Mouse (Mus musculus) brain, embryonic 14.5 days (tissue): Measurements from ENCODE around the gene Nme7. TPM values are rescaled to one million over a fixed set of nuclear protein-coding genes. Genes with fewer than 3 reads are reported as not detected.
A peak's percentile ranks its signal among the peaks of the same experiment; 100 is the strongest.

Source experiments
- DNase-seq: peaks from one replicate; pipeline ENCODE4 v3.0.0-alpha.2; 2011; ENCODE audit warnings: low read depth
- CTCF ChIP-seq: fragments of 200-500 bp; IDR thresholded peaks from 2 replicates; pipeline ENCODE4 v1.5.1; 2012; ENCODE audit warnings: inconsistent platforms, mild to moderate bottlenecking, moderate library complexity, borderline replicate concordance; ENCODE audit not compliant: insufficient read depth, insufficient read length; ENCODE audit errors: extremely low read depth
- POLR2A ChIP-seq: fragments of 200-500 bp; IDR thresholded peaks from 2 replicates; pipeline ENCODE4 v1.6.1; 2012; ENCODE audit warnings: mild to moderate bottlenecking, inconsistent platforms, borderline replicate concordance; ENCODE audit not compliant: poor library complexity, insufficient read depth, insufficient read length, severe bottlenecking; ENCODE audit errors: extremely low read depth
- polyA plus RNA-seq: library from polyadenylated mRNA; depleted of rRNA; stranded (reverse); fragments of >200 nt; gene quantifications from 2 replicates; pipeline ENCODE4 v1.2.3, GENCODE M21; 2012

Gene Nme7
- polyA plus RNA-seq, 1 experiment, result 19.2 TPM

DNA sequence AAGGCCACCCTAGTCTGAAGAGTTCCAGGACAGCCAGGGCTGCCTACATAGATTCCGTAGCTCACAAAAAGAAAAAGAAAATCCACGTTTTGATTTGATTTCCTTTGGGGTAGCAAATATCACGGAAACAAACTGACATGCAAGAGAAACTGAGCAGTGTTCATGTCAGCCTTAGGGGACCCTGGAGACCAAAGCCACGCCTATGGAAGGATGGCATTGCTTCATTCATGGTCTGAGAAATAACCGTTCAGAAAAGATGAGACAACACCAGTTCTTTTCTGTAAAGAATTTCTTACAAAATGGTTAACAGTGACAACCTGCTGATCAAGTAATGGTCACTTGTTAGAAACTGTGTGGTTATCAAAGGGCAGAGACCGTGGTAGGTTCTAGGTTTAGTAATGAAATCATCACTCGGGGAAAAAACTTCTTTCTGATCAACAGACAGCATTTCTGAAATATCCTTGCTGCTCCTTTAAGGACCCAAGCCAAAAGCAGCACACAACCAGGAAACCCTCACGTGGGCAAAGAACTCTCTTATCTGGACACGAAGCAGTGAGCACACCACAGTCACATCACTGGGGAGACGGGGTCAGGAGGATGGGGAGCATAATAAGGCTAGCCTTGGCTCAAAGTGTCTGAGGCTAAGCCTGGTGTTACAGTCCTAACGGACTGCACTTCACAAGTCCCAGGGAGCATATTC is 136.9 kb downstream of the Nme7 start:
- DNase-seq, result no peak
- TF ChIP-seq POLR2A, result no peak
- TF ChIP-seq CTCF, result no peak

DNA sequence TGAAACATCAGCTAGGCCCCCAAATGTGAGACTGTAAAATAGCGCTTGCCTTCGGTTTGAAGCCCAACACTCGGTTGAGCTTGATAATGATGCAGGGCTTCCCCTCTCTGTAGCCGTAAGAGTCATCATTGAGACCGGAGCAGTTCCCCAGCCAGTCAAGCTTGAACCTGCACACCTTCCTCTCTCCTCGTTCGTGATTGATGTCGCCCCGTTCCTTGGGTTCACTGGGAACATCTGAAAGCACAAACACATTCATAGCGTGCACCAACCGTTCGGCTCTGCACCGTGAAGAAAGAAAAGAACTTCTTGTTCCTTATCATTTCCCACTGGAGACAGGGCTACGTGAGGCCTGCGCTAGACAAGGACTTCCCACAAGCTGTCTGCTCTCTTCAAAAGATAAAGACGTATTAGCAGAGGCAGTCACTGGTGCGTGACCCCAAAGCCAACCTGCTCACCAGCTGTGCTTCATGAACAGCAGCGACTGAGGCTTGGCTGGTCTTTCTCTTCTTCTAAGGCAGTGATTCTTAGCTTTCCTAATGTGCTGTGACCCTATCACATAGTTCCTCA is 137.6 kb downstream of the Nme7 start:
- TF ChIP-seq CTCF, result no peak
- TF ChIP-seq POLR2A, result no peak
- no peak for DNase-seq

DNA sequence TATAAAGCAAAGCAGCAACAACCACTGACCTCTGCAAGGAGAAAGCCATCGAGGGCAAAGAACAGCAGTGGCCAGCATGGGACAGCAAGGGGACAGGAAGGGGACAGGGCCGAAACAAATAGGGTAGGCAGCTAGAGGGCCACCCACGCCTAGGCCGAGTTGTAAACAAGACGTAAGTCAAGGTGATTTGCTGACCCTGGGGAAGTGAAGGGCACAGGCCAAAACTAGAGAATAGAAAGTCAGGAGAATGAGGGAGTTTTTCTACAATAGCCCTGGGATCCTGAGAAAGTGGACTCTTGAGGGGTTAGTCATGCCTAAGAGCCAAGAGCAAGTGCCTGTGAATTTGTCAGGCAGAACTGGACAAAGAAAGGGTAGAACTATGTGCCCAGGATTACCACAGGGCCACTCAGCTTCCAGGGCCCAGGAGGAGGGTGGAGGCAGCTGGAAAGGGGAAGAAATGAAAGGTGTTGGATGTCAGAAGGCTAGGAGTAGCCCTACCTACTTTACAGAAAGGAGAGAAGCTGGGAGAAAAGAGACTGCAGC is 141.8 kb downstream of the Nme7 start:
- TF ChIP-seq CTCF (no peak), POLR2A (no peak)
- DNase-seq, result no peak

DNA sequence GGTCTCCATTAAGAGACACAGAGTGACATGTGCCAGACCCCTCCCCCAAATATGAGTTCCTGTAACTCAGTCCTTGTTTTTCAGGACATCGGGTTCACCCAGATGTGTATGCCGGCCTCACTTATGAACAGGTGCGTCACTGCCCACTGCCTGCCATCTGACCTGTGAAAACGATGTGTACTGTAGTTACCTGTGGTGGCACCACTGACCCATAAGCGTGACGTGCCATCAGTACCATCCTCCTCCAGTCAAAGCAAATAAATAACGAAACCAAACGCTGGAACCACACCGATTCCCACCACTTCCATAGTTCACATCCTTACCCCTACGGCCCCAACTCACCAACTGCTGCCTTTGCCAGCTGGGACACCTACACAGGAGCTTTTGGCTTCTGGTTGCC is 142.6 kb downstream of the Nme7 start:
- TF ChIP-seq POLR2A (no peak), CTCF (no peak)
- no peak for DNase-seq

DNA sequence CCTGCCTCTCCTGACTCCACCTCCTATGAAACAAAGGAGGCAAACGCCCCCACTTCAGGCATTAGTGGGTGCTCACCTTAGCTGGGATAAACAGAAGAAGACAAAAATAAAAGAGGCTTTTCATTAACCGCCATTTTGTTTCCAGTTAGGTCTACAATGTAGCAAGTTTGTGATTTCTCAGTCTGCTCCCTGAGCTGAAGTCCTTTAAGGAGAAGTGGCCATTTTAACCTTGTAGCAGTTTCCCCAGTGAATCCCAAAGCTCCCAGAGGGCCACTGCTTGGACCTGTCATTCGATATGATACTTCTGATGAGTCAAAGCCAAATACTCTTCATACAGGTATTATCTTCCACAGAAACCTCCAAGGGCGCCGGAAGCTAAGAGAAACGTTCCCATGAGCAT is 143.6 kb downstream of the Nme7 start:
- TF ChIP-seq POLR2A (no peak), CTCF (no peak)
- no peak for DNase-seq

DNA sequence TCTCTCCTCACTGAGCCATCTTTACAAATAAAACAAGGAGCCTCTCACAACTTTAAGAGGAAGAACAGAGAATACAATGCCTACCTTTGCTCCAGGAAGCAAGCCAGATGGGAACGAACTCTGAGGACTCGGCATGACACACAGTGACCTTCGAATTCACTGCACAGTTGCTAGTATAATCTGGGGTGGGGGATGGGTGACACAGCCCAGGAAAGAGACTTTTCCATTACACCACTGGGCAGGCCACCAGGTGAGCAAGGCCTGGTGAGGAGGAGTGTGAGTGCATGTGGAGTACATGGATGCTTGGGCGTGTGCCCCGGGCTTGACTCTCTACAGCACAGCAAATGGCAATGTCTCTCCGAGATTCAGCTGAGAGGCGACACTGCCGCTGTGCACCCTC is 145.7 kb downstream of the Nme7 start:
- no peak for DNase-seq
- TF ChIP-seq POLR2A (no peak), CTCF (no peak)

DNA sequence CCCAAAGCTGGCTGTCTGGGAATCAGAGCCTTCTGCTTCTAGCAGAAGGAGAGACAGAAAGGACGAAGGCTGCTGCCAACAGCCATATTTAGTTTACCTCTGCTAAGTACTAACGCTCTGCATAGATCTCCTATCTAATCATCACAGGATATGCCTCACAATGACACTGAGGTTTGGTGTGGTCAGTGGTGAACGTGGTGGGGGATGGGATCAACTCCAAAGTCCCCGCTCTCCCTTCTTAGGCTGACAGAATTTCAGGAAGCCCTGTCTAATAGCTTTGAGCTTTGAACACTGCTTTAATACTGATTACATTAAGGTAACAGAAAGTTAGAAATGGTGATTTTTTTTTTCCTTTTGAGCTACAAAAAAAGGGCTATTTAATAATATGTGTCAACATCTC is 146.3 kb downstream of the Nme7 start:
- no peak for TF ChIP-seq CTCF
- TF ChIP-seq POLR2A, result no peak
- DNase-seq, result no peak

DNA sequence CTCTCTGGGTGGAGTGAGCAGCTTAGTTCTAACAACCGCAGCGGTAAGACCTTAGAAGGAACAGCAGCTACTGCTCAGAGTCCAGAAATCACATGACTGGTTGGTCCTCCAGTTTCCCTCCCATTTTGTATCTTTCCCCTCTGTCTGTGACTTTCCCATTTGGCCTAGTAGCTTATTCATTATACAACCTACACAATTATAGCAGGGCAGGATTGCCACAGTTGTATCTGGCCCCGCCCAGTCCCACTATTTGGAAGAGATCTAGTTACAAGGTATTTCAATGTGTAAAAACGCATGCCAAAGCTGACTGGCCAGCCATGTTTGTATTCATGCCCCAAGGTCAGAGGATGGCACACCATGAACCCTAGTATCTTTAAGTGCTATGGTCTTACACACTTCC is 146.7 kb downstream of the Nme7 start:
- no peak for DNase-seq
- TF ChIP-seq POLR2A, result no peak
- no peak for TF ChIP-seq CTCF

DNA sequence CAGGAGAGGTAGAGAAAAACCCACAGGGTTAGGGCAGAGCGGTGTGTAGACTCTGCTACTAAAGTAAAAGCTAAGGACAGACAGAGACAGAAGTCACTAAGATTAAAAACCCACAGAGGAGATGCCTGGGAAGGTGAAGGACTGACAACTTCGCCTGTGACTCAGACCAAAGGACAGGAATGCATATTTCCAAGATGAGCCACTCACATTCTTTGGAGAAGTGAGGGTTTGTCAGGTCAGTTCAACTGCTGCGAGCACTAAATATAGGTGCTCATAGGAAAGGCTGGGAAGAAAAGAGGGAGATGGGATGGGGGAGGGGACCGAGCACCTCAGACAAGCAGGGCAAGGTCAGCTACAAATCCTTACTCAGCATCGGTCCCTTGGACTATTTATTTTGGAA is 147.4 kb downstream of the Nme7 start:
- TF ChIP-seq POLR2A, result no peak
- TF ChIP-seq CTCF, result no peak
- DNase-seq, result no peak

DNA sequence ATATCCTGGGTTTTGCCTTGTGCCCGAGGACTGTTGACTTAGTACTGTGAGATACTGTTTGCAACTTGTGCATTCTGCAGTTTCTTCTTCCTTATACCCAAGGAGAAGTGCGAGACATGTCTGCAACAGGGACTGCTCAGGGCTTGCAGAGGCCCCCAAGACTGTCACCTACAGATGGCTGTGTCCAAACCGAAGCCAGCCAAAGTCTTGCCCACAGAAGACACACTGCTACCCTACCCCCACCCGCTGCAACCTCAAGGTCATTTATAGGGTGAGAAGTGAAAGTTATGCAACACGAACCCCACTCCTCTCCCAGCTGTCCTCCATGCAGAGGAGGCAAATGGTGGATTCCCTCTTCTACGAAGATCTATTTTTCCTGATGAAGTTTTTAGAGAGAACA is 148.7 kb downstream of the Nme7 start:
- TF ChIP-seq CTCF, result no peak
- no peak for TF ChIP-seq POLR2A

DNA sequence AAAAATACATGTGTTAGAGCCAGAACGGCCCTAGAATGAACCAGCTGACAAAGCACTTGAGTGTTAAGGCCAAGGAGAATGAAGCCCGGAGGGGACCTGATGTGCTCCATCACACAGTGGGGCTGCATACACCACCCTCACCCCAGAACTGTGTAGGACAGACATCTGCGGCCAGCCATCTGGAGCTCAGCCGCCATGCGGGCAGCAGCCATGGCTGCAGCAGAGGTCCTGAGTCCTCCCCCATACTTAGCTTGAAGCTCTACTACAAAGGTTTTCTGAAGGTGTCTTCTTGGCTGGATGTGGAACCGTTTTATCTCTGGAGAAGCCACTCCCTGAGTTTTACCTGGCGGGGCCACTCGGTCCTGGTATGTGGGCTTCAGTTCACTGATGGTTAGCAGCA is 149.2 kb downstream of the Nme7 start:
- no peak for TF ChIP-seq CTCF
- TF ChIP-seq POLR2A, result no peak
- no peak for DNase-seq

More for the DNA sequence above, 148.7 kb downstream of the Nme7 start:
- DNase-seq, result no peak

DNA sequence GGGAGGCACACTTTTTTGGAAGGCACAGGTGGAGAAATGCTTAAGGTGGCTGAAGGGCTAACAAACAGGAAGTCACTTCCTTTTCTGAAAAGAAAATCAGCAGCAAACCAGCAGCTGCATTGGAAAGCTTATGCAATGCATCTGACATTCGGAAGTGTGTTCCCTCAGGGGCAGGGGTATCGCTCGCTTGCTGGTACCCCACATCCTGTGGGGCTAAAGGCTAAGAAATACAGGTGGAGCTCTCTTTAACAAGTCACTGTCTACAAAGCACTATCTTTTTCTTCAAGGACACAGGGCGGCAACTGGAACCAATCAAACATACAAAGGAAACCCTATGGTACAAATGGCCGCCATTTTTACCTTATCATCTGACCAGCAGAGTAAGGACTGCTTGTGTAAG is 149.8 kb downstream of the Nme7 start:
- TF ChIP-seq POLR2A, result no peak
- no peak for TF ChIP-seq CTCF
- no peak for DNase-seq

DNA sequence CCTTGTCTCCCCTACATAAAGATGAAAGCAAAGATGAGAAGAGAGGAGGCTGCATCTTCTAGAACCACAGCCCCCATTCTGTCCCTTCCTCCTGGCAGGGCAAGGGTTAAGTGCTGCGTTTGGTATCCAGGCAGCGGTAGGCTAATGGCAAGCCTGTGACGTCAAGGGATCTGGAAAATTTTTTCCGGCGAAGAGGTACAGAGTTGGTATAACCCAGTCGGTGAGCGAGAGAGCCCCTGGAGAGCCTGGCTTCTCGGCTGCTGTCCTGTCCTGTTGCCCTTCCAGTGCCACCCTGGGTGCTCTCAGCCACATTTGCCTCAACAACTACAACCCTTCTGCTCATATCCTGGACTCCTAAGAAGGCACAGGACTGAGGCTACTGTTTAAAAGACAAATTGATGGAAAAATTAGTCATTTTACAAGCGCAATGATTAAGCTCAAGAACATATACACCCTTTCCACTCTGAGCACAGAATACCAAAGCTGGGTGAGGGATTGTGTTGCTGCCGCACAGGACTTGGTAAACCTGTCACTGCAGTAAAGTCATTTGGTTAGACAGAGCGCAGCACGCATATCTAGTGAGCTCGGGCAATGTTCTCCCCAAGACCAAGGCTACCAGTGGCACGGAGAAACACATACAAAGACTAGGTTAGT is 151.0 kb downstream of the Nme7 start:
- peak; percentile 78 for DNase-seq
- TF ChIP-seq CTCF (no peak), POLR2A (no peak)
